In genomic region chr4:134234876-134235275, GRCm38 (mm10) we compare ENCODE assay signal across 21 mouse cellular contexts. TPM values are rescaled to one million over a fixed set of nuclear protein-coding genes. Genes with fewer than 3 reads are reported as not detected.
"Had no signal": no experiment of that assay in that cellular context is flagged by ENCODE, and none has a peak within 500 bp of the region (broad histone marks: within the 10 kb centered on the region; RNA-seq: fewer than 3 reads in every experiment).

No protein-coding gene starts in this region.

- DNase-seq: kidney, postnatal 10 days; kidney, postnatal 36 days; layer of hippocampus, postnatal 36 days; liver, embryonic 13.5 days; lung, adult 2 months; lung, postnatal 14 days; lung, postnatal 4 days; midbrain, embryonic 14.5 days; right cerebral cortex, adult 18-20 months; right cerebral cortex, postnatal 14 days; right cerebral cortex, postnatal 4 days; spleen, adult 18-20 months; thymus, postnatal 36 days had no signal

RNA-seq across cellular contexts. Expression of gene Cnksr1, which starts 3.3 kb away (rescaled TPM):
- total RNA-seq: megakaryocyte progenitor cell, adult 5-6 weeks; megakaryocyte-erythroid progenitor cell, adult 5-6 weeks had no signal

RNA-seq across cellular contexts. Expression of gene Catsper4, which starts 7.7 kb away (rescaled TPM):
- total RNA-seq: layer of hippocampus, postnatal 36 days; left cerebral cortex, adult 2 months; left cerebral cortex, postnatal 10 days; left cerebral cortex, postnatal 36 days; liver, adult 2 months; megakaryocyte progenitor cell, adult 5-6 weeks; megakaryocyte-erythroid progenitor cell, adult 5-6 weeks had no signal

RNA-seq across cellular contexts. Expression of gene E130218I03Rik, which starts 8.6 kb away (rescaled TPM):
- total RNA-seq: layer of hippocampus, adult 8-10 months; layer of hippocampus, postnatal 10 days; layer of hippocampus, postnatal 36 days; left cerebral cortex, adult 2 months; left cerebral cortex, postnatal 10 days; liver, adult 2 months; megakaryocyte progenitor cell, adult 5-6 weeks; megakaryocyte-erythroid progenitor cell, adult 5-6 weeks had no signal

RNA-seq across cellular contexts. Expression of gene Gm30191, which starts 11.9 kb away (rescaled TPM):
- total RNA-seq: layer of hippocampus, adult 8-10 months; layer of hippocampus, postnatal 10 days; layer of hippocampus, postnatal 36 days; left cerebral cortex, adult 2 months; left cerebral cortex, postnatal 10 days; left cerebral cortex, postnatal 36 days; liver, adult 2 months; megakaryocyte progenitor cell, adult 5-6 weeks; megakaryocyte-erythroid progenitor cell, adult 5-6 weeks had no signal
